Mouse (Mus musculus): ENCODE measurements around the gene Pde8a. TPM values are rescaled to one million over a fixed set of nuclear protein-coding genes. Genes with fewer than 3 reads are reported as not detected.

Gene Pde8a
- total and polyA plus RNA-seq, 2 experiments from 2014 or later, result 1.8 to 2.1 TPM

DNA sequence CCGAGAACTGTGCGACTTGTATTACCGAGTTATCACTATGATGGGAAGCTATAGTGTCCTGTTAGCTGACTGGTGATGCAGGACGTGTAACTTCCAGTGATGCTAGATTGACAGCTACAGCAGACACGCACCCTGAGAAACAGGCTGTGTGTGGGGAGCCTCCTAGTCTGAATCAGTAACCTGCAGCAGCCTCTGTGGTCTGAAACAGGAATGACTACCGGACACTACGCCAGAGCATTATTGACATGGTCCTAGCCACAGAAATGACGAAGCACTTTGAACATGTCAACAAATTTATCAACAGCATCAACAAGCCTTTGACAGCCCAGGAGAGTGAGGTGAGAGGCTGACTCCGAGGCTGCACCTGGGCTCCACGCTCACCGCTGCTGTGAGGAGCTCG is 112.6 kb downstream of the Pde8a start:
- no peak for TF ChIP-seq CTCF (IDR thresholded peaks at IDR 0.05; ENCODE audit: low read depth)
- no peak for ATAC-seq
- 85% methylated on average over 12 of the region's 12 CpGs for WGBS

DNA sequence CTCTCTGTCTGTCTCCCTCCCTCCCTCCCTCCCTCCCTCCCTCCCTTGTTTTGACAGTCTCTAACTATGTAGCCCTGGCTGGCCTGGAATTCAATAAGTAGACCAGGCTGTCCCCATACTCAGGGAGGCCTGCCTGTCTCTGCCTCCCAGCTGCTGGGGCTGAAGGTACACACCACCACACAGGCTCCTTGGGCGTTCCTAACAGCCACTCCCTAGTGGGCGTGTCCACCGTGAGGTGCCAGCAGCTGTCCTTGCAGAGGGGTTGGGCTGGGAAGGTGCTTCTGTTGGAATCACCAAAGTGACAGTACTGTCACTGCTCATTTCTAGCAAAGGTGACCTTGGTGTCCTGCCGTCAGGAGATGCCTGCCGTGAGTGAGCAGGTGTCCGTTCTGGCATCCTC is 113.5 kb downstream of the Pde8a start:
- Histone ChIP-seq H3K27me3 (ENCODE audit: insufficient read depth, low read length) (no peaks in the 10 kb centered on the region), H3K36me3 (ENCODE audit: insufficient read depth, low read length) (0 out of 2 replicates have a peak, but pooled peaks cover 2% of the 10 kb centered on the region), H3K9ac (replicated peaks; ENCODE audit: low read length) (no peak overlapping the region), H3K4me1 (ENCODE audit: insufficient read depth, low read length) (no peaks in the 10 kb centered on the region), H3K4me3 (ENCODE audit: low read length) (no peak overlapping the region), H3K4me2 (ENCODE audit: low read depth, low read length) (no peak overlapping the region), H3K9me3 (ENCODE audit: low read length) (no peaks in the 10 kb centered on the region), H3K27ac (no peak overlapping the region)
- 0 out of 2 replicates have a peak, but pooled peaks have one; percentile 21 for ATAC-seq
- no peak for TF ChIP-seq CTCF (IDR thresholded peaks at IDR 0.05; ENCODE audit: low read depth)
- WGBS, result 75% methylated on average over 6 of the region's 6 CpGs
- no peak for DNase-seq (ENCODE audit: low spot score)

More for the DNA sequence above, 112.6 kb downstream of the Pde8a start:
- Histone ChIP-seq H3K27me3 (ENCODE audit: insufficient read depth, low read length) (no peaks in the 10 kb centered on the region), H3K4me1 (ENCODE audit: insufficient read depth, low read length) (no peaks in the 10 kb centered on the region), H3K9ac (replicated peaks; ENCODE audit: low read length) (no peak overlapping the region), H3K4me2 (ENCODE audit: low read depth, low read length) (no peak overlapping the region), H3K4me3 (ENCODE audit: low read length) (no peak overlapping the region), H3K9me3 (ENCODE audit: low read length) (no peaks in the 10 kb centered on the region), H3K36me3 (ENCODE audit: insufficient read depth, low read length) (no peaks in the 10 kb centered on the region), H3K27ac (no peak overlapping the region)
- DNase-seq (ENCODE audit: low spot score), result no peak

DNA sequence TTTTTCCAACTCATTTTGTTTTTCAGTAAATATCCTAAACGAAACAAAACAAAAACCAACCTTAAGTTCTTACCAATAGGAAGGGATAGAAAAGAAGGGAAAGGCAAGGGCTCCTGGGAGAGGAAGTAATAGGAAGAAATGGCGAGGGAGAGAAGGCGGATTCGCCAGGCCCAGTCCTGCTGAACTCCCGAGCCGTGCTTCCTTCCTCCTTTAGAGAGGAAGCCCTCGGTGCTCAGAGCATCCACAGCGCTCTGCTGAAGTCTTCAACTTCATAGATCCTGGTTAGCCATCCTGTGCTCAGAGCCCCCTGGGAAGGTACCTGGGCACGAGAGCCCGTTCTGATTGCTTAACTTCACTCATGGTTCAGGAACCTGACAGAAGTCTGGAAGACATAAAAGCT is 114.3 kb downstream of the Pde8a start:
- Histone ChIP-seq H3K4me3 (ENCODE audit: low read length) (no peak overlapping the region), H3K27me3 (ENCODE audit: insufficient read depth, low read length) (no peaks in the 10 kb centered on the region), H3K9me3 (ENCODE audit: low read length) (no peaks in the 10 kb centered on the region), H3K9ac (replicated peaks; ENCODE audit: low read length) (no peak overlapping the region), H3K36me3 (ENCODE audit: insufficient read depth, low read length) (peaks cover 9% of the 10 kb centered on the region; the same call in 1 of the 2 replicates), H3K27ac (no peak overlapping the region), H3K4me2 (ENCODE audit: low read depth, low read length) (no peak overlapping the region), H3K4me1 (ENCODE audit: insufficient read depth, low read length) (no peaks in the 10 kb centered on the region)
- TF ChIP-seq CTCF (IDR thresholded peaks at IDR 0.05; ENCODE audit: low read depth), result no peak
- DNase-seq (ENCODE audit: low spot score), result no peak
- WGBS, result 78% methylated on average over 10 of the region's 10 CpGs
- ATAC-seq, result no peak

DNA sequence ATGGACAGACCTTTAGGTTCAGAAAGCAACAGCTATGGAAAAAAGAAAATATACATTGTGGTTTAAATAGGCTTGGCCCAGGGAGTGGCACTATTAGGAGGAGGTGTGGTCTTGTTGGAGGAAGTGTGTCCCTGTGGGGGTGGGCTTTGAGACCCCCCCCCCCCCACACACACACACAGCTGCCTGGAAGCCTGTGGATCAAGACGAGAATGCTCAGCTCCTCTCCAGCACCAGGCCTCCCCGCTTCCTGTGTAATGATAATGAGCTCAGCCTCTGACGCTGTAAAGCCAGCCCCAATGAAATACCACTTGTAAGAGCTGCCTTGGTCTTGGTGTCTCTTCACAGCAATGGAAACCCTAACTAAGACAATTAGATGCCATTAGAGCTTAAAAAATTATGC is 117.4 kb downstream of the Pde8a start:
- ATAC-seq (no peak), DNase-seq (ENCODE audit: low spot score) (no peak)
- H3K9me3 ChIP-seq (ENCODE audit: low read length), result no peaks in the 10 kb centered on the region
- no peak overlapping the region for H3K4me3 ChIP-seq (ENCODE audit: low read length)
- H3K9ac ChIP-seq (replicated peaks; ENCODE audit: low read length), result no peak overlapping the region
- H3K4me2 ChIP-seq (ENCODE audit: low read depth, low read length), result no peak overlapping the region
- no peaks in the 10 kb centered on the region for H3K27me3 ChIP-seq (ENCODE audit: insufficient read depth, low read length)
- no peaks in the 10 kb centered on the region for H3K4me1 ChIP-seq (ENCODE audit: insufficient read depth, low read length)
- no peak overlapping the region for H3K27ac ChIP-seq
- WGBS, result 18% methylated on average over 3 of the region's 3 CpGs
- H3K36me3 ChIP-seq (ENCODE audit: insufficient read depth, low read length), result peaks cover 16% of the 10 kb centered on the region; the same call in 1 of the 2 replicates
- no peak for TF ChIP-seq CTCF (IDR thresholded peaks at IDR 0.05; ENCODE audit: low read depth)

DNA sequence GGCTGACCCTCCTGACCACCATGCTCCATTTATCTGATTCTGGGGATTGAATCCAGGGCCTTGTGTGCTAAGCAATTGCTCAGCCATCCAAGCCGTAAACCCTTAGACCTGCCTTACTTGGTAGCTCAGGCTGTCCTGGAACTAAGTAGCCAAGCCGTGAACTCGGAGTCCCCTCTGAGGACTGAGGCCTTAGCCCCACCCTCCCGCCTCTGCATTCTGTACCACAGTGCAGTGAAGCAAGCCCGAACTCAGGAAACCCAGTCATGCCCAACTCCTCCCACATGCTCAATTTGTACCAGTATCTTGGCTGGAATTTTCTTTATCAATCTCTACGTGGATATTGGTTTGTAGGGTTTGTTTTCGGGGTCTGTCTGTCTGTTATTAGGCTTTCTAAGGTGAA is 118.5 kb downstream of the Pde8a start:
- H3K36me3 ChIP-seq (ENCODE audit: insufficient read depth, low read length), result peaks cover 16% of the 10 kb centered on the region; the same call in 1 of the 2 replicates
- H3K9ac ChIP-seq (replicated peaks; ENCODE audit: low read length), result no peak overlapping the region
- ATAC-seq, result no peak
- no peak overlapping the region for H3K4me3 ChIP-seq (ENCODE audit: low read length)
- no peaks in the 10 kb centered on the region for H3K9me3 ChIP-seq (ENCODE audit: low read length)
- no peak for TF ChIP-seq CTCF (IDR thresholded peaks at IDR 0.05; ENCODE audit: low read depth)
- H3K27ac ChIP-seq, result no peak overlapping the region
- no peaks in the 10 kb centered on the region for H3K4me1 ChIP-seq (ENCODE audit: insufficient read depth, low read length)
- no peak for DNase-seq (ENCODE audit: low spot score)
- H3K4me2 ChIP-seq (ENCODE audit: low read depth, low read length), result no peak overlapping the region
- WGBS, result 81% methylated on average over 7 of the region's 7 CpGs
- no peaks in the 10 kb centered on the region for H3K27me3 ChIP-seq (ENCODE audit: insufficient read depth, low read length)

DNA sequence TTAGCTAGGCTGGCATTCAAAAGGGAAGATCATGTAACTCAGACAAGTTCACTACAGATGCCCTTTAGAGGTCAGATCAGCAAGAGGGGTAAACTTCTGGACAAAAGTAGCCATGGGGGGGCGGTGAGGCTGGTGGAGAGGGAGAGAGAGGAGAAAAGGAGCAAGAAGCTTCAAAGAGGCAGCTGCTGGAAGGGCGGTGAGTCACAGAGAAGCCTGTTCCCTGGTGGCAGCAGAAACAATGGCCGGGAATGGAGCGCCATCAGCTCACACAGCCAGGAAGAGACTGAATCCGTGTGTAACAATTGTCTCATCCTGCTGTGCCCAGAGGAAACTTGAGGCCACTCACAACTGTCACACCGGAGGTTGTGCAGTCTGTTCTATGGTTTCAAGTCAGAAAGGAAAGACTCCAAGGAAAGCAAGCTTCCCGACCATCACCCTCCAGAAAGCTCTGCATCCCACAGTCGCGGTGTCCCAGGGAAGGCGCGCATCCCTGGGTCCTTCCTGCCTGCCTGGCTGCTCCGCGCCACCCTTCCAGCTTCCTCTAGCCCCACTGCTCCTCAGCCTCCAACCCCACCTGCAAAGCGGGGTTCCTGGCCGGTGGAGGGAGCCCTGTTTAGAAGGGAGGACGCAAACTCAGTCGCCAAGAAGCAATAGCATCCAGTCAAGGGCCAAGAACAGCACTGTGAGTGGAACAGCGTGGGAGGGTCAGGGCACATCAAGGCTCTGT is 122.5 kb downstream of the Pde8a start:
- 0 out of 2 replicates have a peak overlapping the region, but pooled peaks have one; percentile 8 for H3K27ac ChIP-seq
- no peaks in the 10 kb centered on the region for H3K9me3 ChIP-seq (ENCODE audit: low read length)
- peaks cover 26% of the 10 kb centered on the region; the same call in 1 of the 2 replicates for H3K36me3 ChIP-seq (ENCODE audit: insufficient read depth, low read length)
- H3K4me1 ChIP-seq (ENCODE audit: insufficient read depth, low read length), result no peaks in the 10 kb centered on the region
- no peak overlapping the region for H3K4me2 ChIP-seq (ENCODE audit: low read depth, low read length)
- DNase-seq (ENCODE audit: low spot score) (peak; percentile 30), ATAC-seq (no peak)
- no peak overlapping the region for H3K9ac ChIP-seq (replicated peaks; ENCODE audit: low read length)
- H3K4me3 ChIP-seq (ENCODE audit: low read length), result no peak overlapping the region
- no peak; the same call in 1 of the 2 replicates for TF ChIP-seq CTCF (IDR thresholded peaks at IDR 0.05; ENCODE audit: low read depth)
- no peaks in the 10 kb centered on the region for H3K27me3 ChIP-seq (ENCODE audit: insufficient read depth, low read length)
- 33% methylated on average over 18 of the region's 18 CpGs for WGBS

DNA sequence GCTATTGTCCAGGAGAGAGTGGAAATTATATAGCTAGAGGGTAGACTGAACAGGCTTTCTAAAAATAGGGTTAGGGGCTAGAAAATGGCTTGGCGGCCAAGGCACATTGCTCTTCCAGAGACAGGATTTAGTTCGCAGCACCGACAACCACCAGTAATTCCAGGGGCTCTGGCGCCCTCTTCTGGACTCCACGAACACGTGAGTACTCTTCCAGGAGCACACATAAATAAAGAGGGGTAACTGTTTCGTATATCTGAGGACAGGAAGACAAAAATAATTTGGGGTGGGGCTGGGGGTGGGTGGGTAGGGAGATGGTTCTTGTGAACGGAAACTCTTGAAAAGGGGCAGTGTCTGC is 123.0 kb downstream of the Pde8a start:
- Histone ChIP-seq H3K4me1 (ENCODE audit: insufficient read depth, low read length) (no peaks in the 10 kb centered on the region), H3K4me3 (ENCODE audit: low read length) (no peak overlapping the region), H3K9me3 (ENCODE audit: low read length) (no peaks in the 10 kb centered on the region), H3K27me3 (ENCODE audit: insufficient read depth, low read length) (no peaks in the 10 kb centered on the region), H3K27ac (0 out of 2 replicates have a peak overlapping the region, but pooled peaks have one; percentile 8), H3K9ac (replicated peaks; ENCODE audit: low read length) (no peak overlapping the region), H3K36me3 (ENCODE audit: insufficient read depth, low read length) (peaks cover 26% of the 10 kb centered on the region; the same call in 1 of the 2 replicates), H3K4me2 (ENCODE audit: low read depth, low read length) (no peak overlapping the region)
- ATAC-seq, result no peak
- WGBS, result 32% methylated on average over 8 of the region's 8 CpGs
- DNase-seq (ENCODE audit: low spot score), result peak; percentile 83
- TF ChIP-seq CTCF (IDR thresholded peaks at IDR 0.05; ENCODE audit: low read depth), result peak; percentile 63

Data from hindbrain, postnatal 0 days (tissue).